Comparison of ENCODE assay signal across 23 mouse cellular contexts in genomic region chr9:27049492-27049891, GRCm38 (mm10). TPM values are rescaled to one million over a fixed set of nuclear protein-coding genes. Genes with fewer than 3 reads are reported as not detected.
DNase-seq lines count a peak whose midpoint lies in the region; ATAC-seq and TF ChIP-seq lines count a peak whose summit lies in the region.
"Had no signal": no experiment of that assay in that cellular context is flagged by ENCODE, and none has a peak within 500 bp of the region (broad histone marks: within the 10 kb centered on the region; RNA-seq: fewer than 3 reads in every experiment).

No protein-coding gene starts in this region.

- H3K4me3 ChIP-seq in gastrocnemius, adult 2 months = no peak overlapping the region
- no peak overlapping the region for H3K4me3 ChIP-seq in left cerebral cortex, adult 2 months
- H3K4me3 ChIP-seq: embryonic facial prominence, embryonic 10.5 days; forebrain, embryonic 13.5 days; heart, embryonic 12.5 days; hindbrain, embryonic 15.5 days; midbrain, embryonic 10.5 days; neural tube, embryonic 13.5 days; stomach, embryonic 15.5 days had no signal

- H3K27ac ChIP-seq in gastrocnemius, adult 2 months = no peak overlapping the region
- no peak overlapping the region for H3K27ac ChIP-seq in left cerebral cortex, adult 2 months
- H3K27ac ChIP-seq: embryonic facial prominence, embryonic 10.5 days; forebrain, embryonic 13.5 days; hindbrain, embryonic 15.5 days; macrophage; midbrain, embryonic 10.5 days; neural tube, embryonic 13.5 days; stomach, embryonic 15.5 days had no signal

- intact Hi-C loops in gastrocnemius, adult 2 months (cut with DNase I) = no loop called here
- intact Hi-C loops in gastrocnemius, postnatal 14 days (cut with DNase I; ENCODE audit: low total_unique reads) = no loop called here
- intact Hi-C loops in left cerebral cortex, adult 2 months (cut with DNase I) = no loop called here

- ATAC-seq in activated CD4-positive, CD25-positive, alpha-beta regulatory T cell, adult 4 months = no peak
- ATAC-seq: forebrain, embryonic 13.5 days had no signal

- TF ChIP-seq CTCF in gastrocnemius, adult 2 months (IDR thresholded peaks at IDR 0.05) = peak; percentile 45
- TF ChIP-seq CTCF in left cerebral cortex, adult 2 months (IDR thresholded peaks at IDR 0.05) = peak; percentile 65

- DNase-seq in gastrocnemius, adult 2 months = no peak
- no peak for DNase-seq in gastrocnemius, postnatal 14 days
- no peak for DNase-seq in left cerebral cortex, adult 2 months (ENCODE audit: extremely low spot score in 1 of 2, low spot score in 2 of 2)
- DNase-seq in left cerebral cortex, adult 18-20 months (ENCODE audit: low spot score in 2 of 2) = no peak
- peak; percentile 39 for DNase-seq in 3T3-L1 (ENCODE audit: low read depth, low spot score)
- DNase-seq in NIH3T3 (ENCODE audit: low read depth) = peak; percentile 32
- DNase-seq: adrenal gland, postnatal 25 days; cerebellum, adult 2 months; heart, postnatal 36 days; kidney, adult 11 months; left cerebral cortex, postnatal 4 days; lung, adult 2 months; right cerebral cortex, postnatal 25 days; thymus, adult 2 months had no signal

RNA-seq across cellular contexts. Expression of gene Ncapd3, which starts 19.5 kb away (rescaled TPM):
- 1 to 10 TPM; 6.2 to 7.3 TPM for total RNA-seq in gastrocnemius, adult 2 months (2021)
- 1 to 10 TPM; 5.1 to 6.8 TPM for total RNA-seq in gastrocnemius, postnatal 14 days (2021)
- total RNA-seq in left cerebral cortex, adult 2 months (2021) = 10 to 100 TPM; 16.1 to 18.1 TPM
- 10 to 100 TPM; 17.4 to 18.3 TPM for total RNA-seq in left cerebral cortex, adult 18-20 months (2021)
- polyA plus RNA-seq in activated CD4-positive, CD25-positive, alpha-beta regulatory T cell, adult 4 months (2017; shearing (Covaris generic)) = 10 to 100 TPM; 23.4 to 27.0 TPM

RNA-seq across cellular contexts. Expression of gene Vps26b, which starts 19.6 kb away (rescaled TPM):
- total RNA-seq in gastrocnemius, adult 2 months (2021) = 10 to 100 TPM; 26.2 to 26.9 TPM
- 10 to 100 TPM; 28.1 to 28.4 TPM for total RNA-seq in gastrocnemius, postnatal 14 days (2021)
- 100 to 1,000 TPM in 1 of 2 experiments, 10 to 100 TPM in 1; 92.9 to 101 TPM for total RNA-seq in left cerebral cortex, adult 2 months (2021)
- 100 to 1,000 TPM in 1 of 2 experiments, 10 to 100 TPM in 1; 95.3 to 103 TPM for total RNA-seq in left cerebral cortex, adult 18-20 months (2021)
- 10 to 100 TPM in 1 of 2 experiments, 1 to 10 TPM in 1; 10.0 to 14.0 TPM for polyA plus RNA-seq in activated CD4-positive, CD25-positive, alpha-beta regulatory T cell, adult 4 months (2017; shearing (Covaris generic))

RNA-seq across cellular contexts. Expression of gene Thyn1, which starts 50.0 kb away (rescaled TPM):
- total RNA-seq in gastrocnemius, adult 2 months (2021) = 10 to 100 TPM; 18.7 to 24.8 TPM
- total RNA-seq in gastrocnemius, postnatal 14 days (2021) = 10 to 100 TPM; 24.1 to 28.4 TPM
- 10 to 100 TPM; 54.1 to 58.4 TPM for total RNA-seq in left cerebral cortex, adult 2 months (2021)
- total RNA-seq in left cerebral cortex, adult 18-20 months (2021) = 10 to 100 TPM; 63.7 to 64.9 TPM
- 10 to 100 TPM; 77.0 to 85.1 TPM for polyA plus RNA-seq in activated CD4-positive, CD25-positive, alpha-beta regulatory T cell, adult 4 months (2017; shearing (Covaris generic))

RNA-seq across cellular contexts. Expression of gene Acad8, which starts 50.1 kb away (rescaled TPM):
- total RNA-seq in gastrocnemius, adult 2 months (2021) = 10 to 100 TPM; 31.7 to 37.1 TPM
- total RNA-seq in gastrocnemius, postnatal 14 days (2021) = 10 to 100 TPM; 27.7 to 32.1 TPM
- 10 to 100 TPM; 32.2 to 32.4 TPM for total RNA-seq in left cerebral cortex, adult 2 months (2021)
- total RNA-seq in left cerebral cortex, adult 18-20 months (2021) = 10 to 100 TPM; 28.5 to 32.4 TPM
- 10 to 100 TPM; 22.7 to 22.8 TPM for polyA plus RNA-seq in activated CD4-positive, CD25-positive, alpha-beta regulatory T cell, adult 4 months (2017; shearing (Covaris generic))

Comparison
In these comparisons a context has a peak if more than half of its experiments do, and no peak if none do; other contexts are left out.
1. DNase-seq: peak in 3T3-L1 (single experiment) and NIH3T3 (single experiment); none in gastrocnemius, adult 2 months (single experiment), gastrocnemius, postnatal 14 days (single experiment), left cerebral cortex, adult 2 months (0 of 2) and left cerebral cortex, adult 18-20 months (0 of 2).